ENCODE assay signal across 9 mouse cellular contexts in genomic region chr2:38137086-38137485, GRCm38 (mm10).
DNase-seq lines count a peak whose midpoint lies in the region; ATAC-seq and TF ChIP-seq lines count a peak whose summit lies in the region.
"Had no signal": no experiment of that assay in that cellular context is flagged by ENCODE, and none has a peak within 500 bp of the region (broad histone marks: within the 10 kb centered on the region; RNA-seq: fewer than 3 reads in every experiment).

No protein-coding gene starts in this region.

- H3K4me2 ChIP-seq in hindbrain, postnatal 0 days (ENCODE audit: low read depth, low read length): no peak overlapping the region
- H3K4me2 ChIP-seq in neural tube, embryonic 12.5 days (replicated peaks): no peak overlapping the region
- H3K4me2 ChIP-seq: lung, embryonic 15.5 days had no signal

- H3K9me3 ChIP-seq in hindbrain, postnatal 0 days (ENCODE audit: low read length): no peaks in the 10 kb centered on the region
- no peaks in the 10 kb centered on the region for H3K9me3 ChIP-seq in neural tube, embryonic 12.5 days
- H3K9me3 ChIP-seq: lung, embryonic 15.5 days had no signal

- H3K27me3 ChIP-seq in hindbrain, postnatal 0 days (ENCODE audit: insufficient read depth, low read length): no peaks in the 10 kb centered on the region
- no peaks in the 10 kb centered on the region for H3K27me3 ChIP-seq in neural tube, embryonic 12.5 days (replicated peaks)
- H3K27me3 ChIP-seq: lung, embryonic 15.5 days had no signal

- TF ChIP-seq CTCF in hindbrain, postnatal 0 days (IDR thresholded peaks at IDR 0.05; ENCODE audit: low read depth): no peak

- 15% methylated on average over 5 of the region's 5 CpGs for WGBS in hindbrain, postnatal 0 days
- 10% methylated on average over 5 of the region's 5 CpGs for WGBS in neural tube, embryonic 12.5 days

- H3K27ac ChIP-seq in hindbrain, postnatal 0 days: no peak overlapping the region
- no peak overlapping the region for H3K27ac ChIP-seq in neural tube, embryonic 12.5 days
- H3K27ac ChIP-seq: lung, embryonic 15.5 days had no signal

- H3K36me3 ChIP-seq in hindbrain, postnatal 0 days (ENCODE audit: insufficient read depth, low read length): no peaks in the 10 kb centered on the region
- H3K36me3 ChIP-seq in neural tube, embryonic 12.5 days: no peaks in the 10 kb centered on the region
- H3K36me3 ChIP-seq: lung, embryonic 15.5 days had no signal

- H3K9ac ChIP-seq in hindbrain, postnatal 0 days (replicated peaks; ENCODE audit: low read length): no peak overlapping the region
- no peak overlapping the region for H3K9ac ChIP-seq in neural tube, embryonic 12.5 days
- H3K9ac ChIP-seq: lung, embryonic 15.5 days had no signal

- peak; percentile 83; the same call in 1 of the 2 replicates for ATAC-seq in hindbrain, postnatal 0 days
- ATAC-seq in neural tube, embryonic 12.5 days (ENCODE audit: low FRiP score, low read depth): peak; percentile 89
- no peak for ATAC-seq in CD4-positive, CD25-positive, alpha-beta regulatory T cell, adult 4 months

- H3K4me3 ChIP-seq in hindbrain, postnatal 0 days (ENCODE audit: low read length): no peak overlapping the region
- no peak overlapping the region for H3K4me3 ChIP-seq in neural tube, embryonic 12.5 days
- H3K4me3 ChIP-seq: lung, embryonic 15.5 days had no signal

- DNase-seq in adrenal gland, postnatal 25 days: peak; percentile 13
- DNase-seq in adrenal gland, postnatal 36 days: no peak
- peak; percentile 44 for DNase-seq in embryo, embryonic 11.5 days (ENCODE audit: low read depth, low spot score)
- peak; percentile 81 for DNase-seq in hindbrain, postnatal 0 days (ENCODE audit: low spot score)
- DNase-seq in left cerebral cortex, adult 8-10 months (ENCODE audit: low spot score in 2 of 2): no peak
- no peak for DNase-seq in kidney, adult 9 months

- no peaks in the 10 kb centered on the region for H3K4me1 ChIP-seq in hindbrain, postnatal 0 days (ENCODE audit: insufficient read depth, low read length)
- H3K4me1 ChIP-seq in neural tube, embryonic 12.5 days: 0 out of 2 replicates have a peak, but pooled peaks cover 3% of the 10 kb centered on the region
- H3K4me1 ChIP-seq: lung, embryonic 15.5 days had no signal

Comparison
In these comparisons a context has a peak if more than half of its experiments do, and no peak if none do; other contexts are left out.
1. DNase-seq: peak in adrenal gland, postnatal 25 days (single experiment), embryo, embryonic 11.5 days (single experiment) and hindbrain, postnatal 0 days (single experiment); none in adrenal gland, postnatal 36 days (0 of 2), left cerebral cortex, adult 8-10 months (0 of 2) and kidney, adult 9 months (single experiment).